Mouse (Mus musculus) stomach, embryonic 14.5 days (tissue): ENCODE results near the gene Acot12. TPM values are rescaled to one million over a fixed set of nuclear protein-coding genes. Genes with fewer than 3 reads are reported as not detected.

Experiments used
- ATAC-seq: fragments of 200-750 bp; cut with Nextera tagmentation; 2 replicates; pipeline ENCODE4 v1.8.0; 2017; ENCODE audit warnings: low read depth, moderate TSS enrichment; ENCODE audit not compliant: insufficient number of reproducible peaks, insufficient read depth, low FRiP score
- H3K27ac ChIP-seq: fragments of 300-500 bp; sonication (generic); 2 replicates; pipeline ENCODE4 v1.5.1; 2014; ENCODE audit warnings: mild to moderate bottlenecking, low read length, moderate library complexity, mixed read lengths
- H3K27me3 ChIP-seq: fragments of 300-500 bp; sonication (generic); 2 replicates; pipeline ENCODE4 v1.6.1; 2014; ENCODE audit warnings: low read length, control low read depth, mixed read lengths; ENCODE audit not compliant: control insufficient read depth, insufficient read depth
- H3K36me3 ChIP-seq: fragments of 300-500 bp; sonication (generic); 2 replicates; pipeline ENCODE4 v1.6.1; 2014; ENCODE audit warnings: mild to moderate bottlenecking, control low read depth, low read length, moderate library complexity, mixed read lengths; ENCODE audit not compliant: control insufficient read depth, insufficient read depth
- H3K4me1 ChIP-seq: fragments of 300-500 bp; sonication (generic); 2 replicates; pipeline ENCODE4 v1.6.1; 2014; ENCODE audit warnings: low read length, control low read depth, mixed read lengths; ENCODE audit not compliant: control insufficient read depth, insufficient read depth
- H3K4me2 ChIP-seq: fragments of 300-500 bp; sonication (generic); replicated peaks from 2 replicates; pipeline ENCODE4 v1.6.1; 2014; ENCODE audit warnings: low read depth, low read length, control low read depth
- H3K4me3 ChIP-seq: fragments of 300-500 bp; sonication (generic); 2 replicates; pipeline ENCODE4 v1.5.1; 2014; ENCODE audit warnings: low read depth, low read length, control low read depth
- H3K9ac ChIP-seq: fragments of 300-500 bp; sonication (generic); replicated peaks from 2 replicates; pipeline ENCODE4 v1.6.1; 2014; ENCODE audit warnings: low read depth, mild to moderate bottlenecking, control low read depth, low read length, moderate library complexity, mixed read lengths
- H3K9me3 ChIP-seq: fragments of 300-500 bp; sonication (generic); 2 replicates; pipeline ENCODE4 v1.6.1; 2016; ENCODE audit warnings: low read depth, low read length, control low read depth; ENCODE audit not compliant: control insufficient read depth
- WGBS: fragments of 180-500 bp; shearing (Covaris S2); extraction: QIAGEN DNeasy Blood & Tissue Kit; methylation state at CpG from one replicate; pipeline ENCODE4 v1.1.7; 2014; 5-methylcytosine and 5-hydroxymethylcytosine counted together
- microRNA-seq: library from miRNA; unstranded; fragments of <30 nt; microRNA quantifications from one replicate; pipeline ENCODE4, GENCODE M21; 2016
- polyA plus RNA-seq: library from polyadenylated mRNA; unstranded; fragments of >200 nt; fragmentation: Nextera tagmentation; extraction: Ambion mirVana; gene quantifications from 2 replicates; pipeline ENCODE4 v1.2.1, GENCODE M21; 2014

Gene Acot12
- polyA plus RNA-seq, 1 experiment from 2014 or later: not detected

- H3K9me3 ChIP-seq: no peaks in the 10 kb centered on the region
- no peaks in the 10 kb centered on the region for H3K36me3 ChIP-seq
- 0 out of 2 replicates have a peak, but pooled peaks cover 5% of the 10 kb centered on the region for H3K4me1 ChIP-seq
- H3K4me2 ChIP-seq: no peak overlapping the region
- no peak overlapping the region for H3K27ac ChIP-seq
- 79% methylated on average over 6 of the region's 6 CpGs for WGBS
- H3K9ac ChIP-seq: no peak overlapping the region
- no peak overlapping the region for H3K4me3 ChIP-seq
- H3K27me3 ChIP-seq: no peaks in the 10 kb centered on the region
- ATAC-seq: no peak
Observed at GRCm38 (mm10) chr13:91823735-91824134, 82.4 kb downstream of the Acot12 start.

- 0 out of 2 replicates have a peak, but pooled peaks cover 5% of the 10 kb centered on the region for H3K4me1 ChIP-seq
- no peak overlapping the region for H3K4me3 ChIP-seq
- 45% methylated on average over 4 of the region's 4 CpGs for WGBS
- H3K9ac ChIP-seq: no peak overlapping the region
- no peak overlapping the region for H3K4me2 ChIP-seq
- no peaks in the 10 kb centered on the region for H3K9me3 ChIP-seq
- no peaks in the 10 kb centered on the region for H3K36me3 ChIP-seq
- ATAC-seq: no peak
- no peak overlapping the region for H3K27ac ChIP-seq
- no peaks in the 10 kb centered on the region for H3K27me3 ChIP-seq
Observed at GRCm38 (mm10) chr13:91824845-91825550, 83.7 kb downstream of the Acot12 start.

- Histone ChIP-seq H3K4me1 (0 out of 2 replicates have a peak, but pooled peaks cover 5% of the 10 kb centered on the region), H3K9ac (no peak overlapping the region), H3K4me2 (no peak overlapping the region), H3K9me3 (no peaks in the 10 kb centered on the region), H3K27ac (no peak overlapping the region), H3K4me3 (no peak overlapping the region), H3K27me3 (no peaks in the 10 kb centered on the region), H3K36me3 (no peaks in the 10 kb centered on the region)
- WGBS: 73% methylated on average over 2 of the region's 2 CpGs
- no peak for ATAC-seq
Observed at GRCm38 (mm10) chr13:91826066-91826465, 84.8 kb downstream of the Acot12 start.

GRCm38 (mm10) chr13:91827876-91828275 lies 86.6 kb downstream of the Acot12 start:
- H3K4me2 ChIP-seq: no peak overlapping the region
- no peak overlapping the region for H3K4me3 ChIP-seq
- no peak for ATAC-seq
- H3K27ac ChIP-seq: no peak overlapping the region
- no peaks in the 10 kb centered on the region for H3K9me3 ChIP-seq
- H3K4me1 ChIP-seq: 0 out of 2 replicates have a peak, but pooled peaks cover 5% of the 10 kb centered on the region
- no peaks in the 10 kb centered on the region for H3K27me3 ChIP-seq
- no peaks in the 10 kb centered on the region for H3K36me3 ChIP-seq
- no peak overlapping the region for H3K9ac ChIP-seq

Small RNAs within 50 kb of the gene (microRNA-seq; reads per million reads assigned to microRNA genes)
- not detected for gene Gm27656

Other genes with a start within 250 kb of the Acot12 start
- 32.0 and 32.3 TPM in 2 replicates for gene Zcchc9, start 66.2 kb downstream of the Acot12 start, polyA plus RNA-seq
- not detected in 2 replicates for gene Ckmt2, start 135.4 kb downstream of the Acot12 start, polyA plus RNA-seq